Mouse (Mus musculus) spleen, adult 2 months (tissue): Measurements from ENCODE around the gene C1ql4. TPM values are rescaled to one million over a fixed set of nuclear protein-coding genes. Genes with fewer than 3 reads are reported as not detected.

ENCODE experiments used
- DNase-seq, 2 experiments: peaks; one replicate each; pipeline versions ENCODE4 v3.0.0 to v3.0.0-alpha.2; 2012 to 2021; ENCODE audit warnings: low spot score in 2 of 2, low read depth in 1 of 2
- H3K27ac ChIP-seq: fragments of 200-500 bp; 2 replicates; pipeline ENCODE4 v1.5.1; 2012; ENCODE audit warnings: low read length, inconsistent platforms; ENCODE audit not compliant: insufficient read depth
- H3K27me3 ChIP-seq: fragments of 200-500 bp; 2 replicates; pipeline ENCODE4 v1.6.1; 2012; ENCODE audit warnings: mild to moderate bottlenecking, moderate library complexity, low read length, inconsistent platforms; ENCODE audit not compliant: control insufficient read depth, insufficient read depth
- H3K36me3 ChIP-seq: fragments of 200-500 bp; 2 replicates; pipeline ENCODE4 v1.6.1; 2012; ENCODE audit warnings: mild to moderate bottlenecking, low read length, inconsistent platforms; ENCODE audit not compliant: control insufficient read depth, insufficient read depth
- H3K4me1 ChIP-seq: fragments of 200-500 bp; 2 replicates; pipeline ENCODE4 v1.6.1; 2011; ENCODE audit warnings: inconsistent platforms; ENCODE audit not compliant: control insufficient read depth, insufficient read depth, insufficient read length
- H3K4me3 ChIP-seq: fragments of 200-500 bp; 2 replicates; pipeline ENCODE4 v1.5.1; 2011; ENCODE audit warnings: mild to moderate bottlenecking, inconsistent platforms; ENCODE audit not compliant: insufficient read depth, insufficient read length; ENCODE audit errors: extremely low read depth
- CTCF ChIP-seq: fragments of 200-500 bp; IDR thresholded peaks from 2 replicates; pipeline ENCODE4 v1.5.1; 2011; ENCODE audit warnings: mild to moderate bottlenecking, inconsistent platforms; ENCODE audit not compliant: insufficient read depth, insufficient read length, insufficient replicate concordance; ENCODE audit errors: extremely low read depth
- POLR2A ChIP-seq: fragments of 200-500 bp; IDR thresholded peaks from 2 replicates; pipeline ENCODE4 v1.6.1; 2011; ENCODE audit warnings: low read depth, low read length, inconsistent platforms
- WGBS: fragments of 180-500 bp; shearing (Covaris S2); methylation state at CpG from one replicate; pipeline ENCODE4 v1.1.7; 2018; 5-methylcytosine and 5-hydroxymethylcytosine counted together
- polyA plus RNA-seq: library from polyadenylated mRNA; depleted of rRNA; stranded (reverse); fragments of >200 nt; gene quantifications from 2 replicates; pipeline ENCODE4 v1.2.3, GENCODE M21; 2012

The C1ql4 gene
- polyA plus RNA-seq, 1 experiment, result not detected

GRCm38 (mm10) chr15:99099984-99100383 is 12.4 kb upstream of the C1ql4 start:
- H3K36me3 ChIP-seq, result no peaks in the 10 kb centered on the region
- no peaks in the 10 kb centered on the region; the same call in 1 of the 2 replicates for H3K4me1 ChIP-seq
- peaks cover 30% of the 10 kb centered on the region for H3K27me3 ChIP-seq
- TF ChIP-seq CTCF (no peak), POLR2A (no peak)
- H3K27ac ChIP-seq, result no peak overlapping the region
- WGBS, result 55% methylated on average over 3 of the region's 3 CpGs
- DNase-seq, result no peak
- no peak overlapping the region for H3K4me3 ChIP-seq

- TF ChIP-seq CTCF (peak; percentile 35; the same call in 1 of the 2 replicates), POLR2A (no peak)
- Histone ChIP-seq H3K4me1 (no peaks in the 10 kb centered on the region; the same call in 1 of the 2 replicates), H3K27ac (no peak overlapping the region), H3K27me3 (peaks cover 35% of the 10 kb centered on the region), H3K36me3 (no peaks in the 10 kb centered on the region), H3K4me3 (no peak overlapping the region)
- no peak for DNase-seq
- WGBS, result 3% methylated on average over 15 of the region's 15 CpGs
Observed at GRCm38 (mm10) chr15:99099139-99099556, 11.5 kb upstream of the C1ql4 start.

- H3K27me3 ChIP-seq, result peaks cover 40% of the 10 kb centered on the region
- H3K27ac ChIP-seq, result no peak overlapping the region
- WGBS, result 11% methylated on average over 9 of the region's 9 CpGs
- H3K4me1 ChIP-seq, result peaks cover 3% of the 10 kb centered on the region; the same call in 1 of the 2 replicates
- no peak for DNase-seq
- H3K36me3 ChIP-seq, result no peaks in the 10 kb centered on the region
- H3K4me3 ChIP-seq, result no peak overlapping the region
- TF ChIP-seq CTCF, result no peak
- no peak for TF ChIP-seq POLR2A
Observed at GRCm38 (mm10) chr15:99098493-99098861, 10.9 kb upstream of the C1ql4 start.

- 4% methylated on average over 39 of the region's 39 CpGs for WGBS
- no peak overlapping the region; the same call in 1 of the 2 replicates for H3K4me3 ChIP-seq
- peaks cover 42% of the 10 kb centered on the region for H3K27me3 ChIP-seq
- no peak for DNase-seq
- no peak overlapping the region for H3K27ac ChIP-seq
- TF ChIP-seq CTCF (no peak), POLR2A (no peak)
- H3K36me3 ChIP-seq, result no peaks in the 10 kb centered on the region
- peaks cover 3% of the 10 kb centered on the region; the same call in 1 of the 2 replicates for H3K4me1 ChIP-seq
Observed at GRCm38 (mm10) chr15:99097840-99098492, 10.3 kb upstream of the C1ql4 start.

GRCm38 (mm10) chr15:99096831-99097500 is 9.3 kb upstream of the C1ql4 start:
- no peak for TF ChIP-seq CTCF
- TF ChIP-seq POLR2A, result no peak
- no peak overlapping the region for H3K27ac ChIP-seq
- peak overlapping the region; percentile 16; the same call in 1 of the 2 replicates for H3K4me3 ChIP-seq
- peaks cover 3% of the 10 kb centered on the region; the same call in 1 of the 2 replicates for H3K4me1 ChIP-seq
- DNase-seq, result no peak
- H3K27me3 ChIP-seq, result peaks cover 44% of the 10 kb centered on the region
- H3K36me3 ChIP-seq, result no peaks in the 10 kb centered on the region
- 3% methylated on average over 54 of the region's 58 CpGs for WGBS

GRCm38 (mm10) chr15:99096061-99096793 is 8.6 kb upstream of the C1ql4 start:
- peaks cover 41% of the 10 kb centered on the region for H3K27me3 ChIP-seq
- 21% methylated on average over 24 of the region's 24 CpGs for WGBS
- no peaks in the 10 kb centered on the region for H3K36me3 ChIP-seq
- TF ChIP-seq POLR2A (no peak), CTCF (no peak)
- no peak overlapping the region for H3K27ac ChIP-seq
- no peak overlapping the region for H3K4me3 ChIP-seq
- peaks cover 3% of the 10 kb centered on the region; the same call in 1 of the 2 replicates for H3K4me1 ChIP-seq
- DNase-seq, result no peak
